Mouse (Mus musculus): ENCODE data around the gene Sde2. TPM values are rescaled to one million over a fixed set of nuclear protein-coding genes. Genes with fewer than 3 reads are reported as not detected.
"Not testable (repeated sequence)": the region's sequence is repeated elsewhere in the genome, so short reads cannot be mapped to it uniquely, and the experiment has no call there.

Gene Sde2
- total RNA-seq, 1 experiment: 39.6 TPM

DNA sequence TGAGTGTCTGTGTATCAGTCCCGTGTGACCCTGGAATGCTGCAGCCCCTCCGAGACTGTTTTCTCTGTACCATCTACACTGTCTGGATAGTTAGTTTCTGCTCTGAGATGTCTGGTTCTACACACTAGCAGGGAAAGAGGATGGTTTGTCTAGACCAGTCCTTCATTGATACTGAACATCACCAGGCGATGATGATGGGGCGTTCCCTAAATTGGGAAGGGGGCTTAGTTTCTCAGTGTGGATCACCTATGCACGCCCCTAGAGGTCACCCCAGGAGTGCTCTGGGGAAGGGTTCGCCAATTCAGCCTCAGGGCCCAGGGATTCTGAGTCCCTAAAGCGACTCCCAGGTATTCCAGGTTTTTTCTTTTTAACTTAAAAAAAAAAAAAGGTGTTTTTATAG is 38.2 kb downstream of the Sde2 start:
- TF ChIP-seq HCFC1 (IDR thresholded peaks at IDR 0.05; ENCODE audit: borderline replicate concordance, insufficient read depth, low read length) (no peak), CHD2 (IDR thresholded peaks at IDR 0.05; ENCODE audit: low read depth, low read length) (no peak), ZNF384 (IDR thresholded peaks at IDR 0.05; ENCODE audit: low read depth, low read length) (no peak), ZC3H11A (IDR thresholded peaks at IDR 0.05; ENCODE audit: borderline replicate concordance, low read depth, low read length) (no peak), MAFK (IDR thresholded peaks at IDR 0.05; ENCODE audit: insufficient read depth, low read depth, low read length) (no peak)
- H3K9ac ChIP-seq (ENCODE audit: insufficient read depth, low read depth, low read length, poor library complexity, severe bottlenecking): peak overlapping the region; percentile 58
- no peaks in the 10 kb centered on the region for H3K36me3 ChIP-seq (ENCODE audit: control insufficient read depth, insufficient read depth, low read length, poor library complexity, severe bottlenecking)
- H3K9me3 ChIP-seq (ENCODE audit: control insufficient read depth, insufficient read depth, low read depth, low read length): no peaks in the 10 kb centered on the region
- in situ Hi-C loops (cut with MboI; ENCODE audit: low sequenced_read_pairs in 2 of 2, unreplicated experiment in 2 of 2): no loop called here
- H3K4me3 ChIP-seq (ENCODE audit: insufficient read depth in 1 of 2, low read depth in 1 of 2, low read length in 2 of 2, poor library complexity in 1 of 2, severe bottlenecking in 1 of 2): peak overlapping the region; percentile 16 to 23
- H3K4me1 ChIP-seq (ENCODE audit: control insufficient read depth in 2 of 2, insufficient read depth in 2 of 2, low read length in 2 of 2, poor library complexity in 1 of 2): peaks cover 19 to 49% of the 10 kb centered on the region in 2 experiments
- H3K27ac ChIP-seq (ENCODE audit: insufficient read depth, low read depth, low read length, poor library complexity, severe bottlenecking): peak overlapping the region; percentile 98
- DNase-seq (ENCODE audit: low read depth, low spot score): peak; percentile 69

DNA sequence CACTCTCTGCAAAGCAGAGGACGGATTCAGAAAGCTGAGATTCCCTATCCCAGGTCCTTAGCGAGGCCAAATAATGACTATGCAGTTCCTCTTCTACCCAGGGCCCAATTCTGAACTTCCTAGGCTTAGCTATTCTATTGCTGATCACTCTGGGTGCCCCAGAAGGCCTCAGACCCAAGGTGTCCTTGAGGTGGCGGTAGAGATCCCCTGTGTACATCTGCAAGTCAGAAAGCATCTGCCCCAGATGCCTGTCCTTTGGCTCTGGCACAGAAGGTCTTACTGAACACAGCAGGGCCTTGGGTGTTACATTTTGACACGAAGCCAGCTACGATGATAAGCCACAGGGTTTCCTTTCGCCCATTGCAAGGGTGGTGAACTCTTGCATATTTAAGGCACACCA is 38.9 kb downstream of the Sde2 start:
- Histone ChIP-seq H3K4me1 (ENCODE audit: control insufficient read depth in 2 of 2, insufficient read depth in 2 of 2, low read length in 2 of 2, poor library complexity in 1 of 2) (peaks cover 18 to 46% of the 10 kb centered on the region in 2 experiments), H3K9ac (ENCODE audit: insufficient read depth, low read depth, low read length, poor library complexity, severe bottlenecking) (peak overlapping the region; percentile 58), H3K9me3 (ENCODE audit: control insufficient read depth, insufficient read depth, low read depth, low read length) (no peaks in the 10 kb centered on the region), H3K36me3 (ENCODE audit: control insufficient read depth, insufficient read depth, low read length, poor library complexity, severe bottlenecking) (no peaks in the 10 kb centered on the region), H3K27ac (ENCODE audit: insufficient read depth, low read depth, low read length, poor library complexity, severe bottlenecking) (peak overlapping the region; percentile 98), H3K4me3 (ENCODE audit: insufficient read depth in 1 of 2, low read depth in 1 of 2, low read length in 2 of 2, poor library complexity in 1 of 2, severe bottlenecking in 1 of 2) (no peak overlapping the region)
- DNase-seq (ENCODE audit: low read depth, low spot score): peak; percentile 69
- TF ChIP-seq CHD2 (IDR thresholded peaks at IDR 0.05; ENCODE audit: low read depth, low read length): 0 out of 2 replicates have a peak, but pooled peaks have one; percentile 27
- peak; percentile 73; the same call in 1 of the 2 replicates for TF ChIP-seq MAFK (IDR thresholded peaks at IDR 0.05; ENCODE audit: insufficient read depth, low read depth, low read length)
- TF ChIP-seq HCFC1 (IDR thresholded peaks at IDR 0.05; ENCODE audit: borderline replicate concordance, insufficient read depth, low read length): no peak
- no peak for TF ChIP-seq ZC3H11A (IDR thresholded peaks at IDR 0.05; ENCODE audit: borderline replicate concordance, low read depth, low read length)
- in situ Hi-C loops (cut with MboI; ENCODE audit: low sequenced_read_pairs in 2 of 2, unreplicated experiment in 2 of 2): no loop called here

- TF ChIP-seq ZNF384 (IDR thresholded peaks at IDR 0.05; ENCODE audit: low read depth, low read length): no peak
- TF ChIP-seq HCFC1 (IDR thresholded peaks at IDR 0.05; ENCODE audit: borderline replicate concordance, insufficient read depth, low read length): no peak
- Histone ChIP-seq H3K9ac (ENCODE audit: insufficient read depth, low read depth, low read length, poor library complexity, severe bottlenecking) (peak within 1 kb of the TSS; percentile 75), H3K36me3 (ENCODE audit: control insufficient read depth, insufficient read depth, low read length, poor library complexity, severe bottlenecking) (peaks cover 14% of the 10 kb centered on the region; the same call in 1 of the 2 replicates), H3K27ac (ENCODE audit: insufficient read depth, low read depth, low read length, poor library complexity, severe bottlenecking) (peak within 1 kb of the TSS; percentile 51; the same call in 1 of the 2 replicates), H3K9me3 (ENCODE audit: control insufficient read depth, insufficient read depth, low read depth, low read length) (no peaks in the 10 kb centered on the region), H3K4me3 (ENCODE audit: insufficient read depth in 1 of 2, low read depth in 1 of 2, low read length in 2 of 2, poor library complexity in 1 of 2, severe bottlenecking in 1 of 2) (peak within 1 kb of the TSS; percentile 30 to 71), H3K4me1 (ENCODE audit: control insufficient read depth in 2 of 2, insufficient read depth in 2 of 2, low read length in 2 of 2, poor library complexity in 1 of 2) (peaks cover 14 to 29% of the 10 kb centered on the region in 2 experiments; a peak in 3 of 4 replicates)
- DNase-seq (ENCODE audit: low read depth, low spot score): no peak
- in situ Hi-C loops (cut with MboI; ENCODE audit: low sequenced_read_pairs in 2 of 2, unreplicated experiment in 2 of 2): no loop called here
Measured at GRCm38 (mm10) chr1:180892808-180893207, 41.9 kb downstream of the Sde2 start, which contains the start of gene Lefty2. Gene Lefty2, plus strand, starts transcription at chr1:180893108.

DNA sequence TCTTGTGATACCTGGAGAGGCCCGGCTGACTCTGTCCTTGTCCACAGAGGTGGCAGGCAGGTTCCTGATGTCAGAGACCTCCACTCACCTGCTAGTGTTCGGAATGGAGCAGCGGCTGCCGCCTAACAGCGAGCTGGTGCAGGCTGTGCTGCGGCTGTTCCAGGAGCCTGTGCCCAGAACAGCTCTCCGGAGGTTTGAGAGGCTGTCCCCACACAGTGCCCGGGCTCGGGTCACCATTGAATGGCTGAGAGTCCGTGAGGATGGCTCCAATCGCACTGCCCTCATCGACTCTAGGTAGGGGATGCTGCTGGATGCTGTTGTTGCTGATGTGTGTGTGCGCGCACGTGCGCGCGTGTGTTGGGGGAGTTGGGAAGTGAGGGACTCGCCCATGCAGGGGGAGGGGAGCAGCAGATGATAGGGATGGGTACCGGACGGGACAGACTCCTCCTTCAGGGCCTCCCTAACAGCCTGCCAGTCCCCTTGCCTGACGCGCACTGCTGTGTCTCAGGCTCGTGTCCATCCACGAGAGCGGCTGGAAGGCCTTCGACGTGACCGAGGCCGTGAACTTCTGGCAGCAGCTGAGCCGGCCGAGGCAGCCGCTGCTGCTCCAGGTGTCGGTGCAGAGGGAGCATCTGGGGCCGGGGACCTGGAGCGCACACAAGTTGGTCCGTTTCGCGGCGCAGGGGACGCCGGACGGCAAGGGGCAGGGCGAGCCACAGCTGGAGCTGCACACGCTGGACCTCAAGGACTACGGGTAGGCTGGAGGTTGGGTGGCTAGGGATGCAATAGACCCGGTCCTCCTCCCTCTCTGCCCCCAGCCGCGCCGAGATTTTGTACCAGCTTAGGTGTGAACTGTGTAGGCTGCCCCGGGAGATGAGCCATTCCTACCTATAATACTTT is 43.4 kb downstream of the Sde2 start:
- peaks cover 17% of the 10 kb centered on the region; the same call in 1 of the 2 replicates for H3K36me3 ChIP-seq (ENCODE audit: control insufficient read depth, insufficient read depth, low read length, poor library complexity, severe bottlenecking)
- peak overlapping the region; percentile 75 for H3K9ac ChIP-seq (ENCODE audit: insufficient read depth, low read depth, low read length, poor library complexity, severe bottlenecking)
- H3K4me3 ChIP-seq (ENCODE audit: insufficient read depth in 1 of 2, low read depth in 1 of 2, low read length in 2 of 2, poor library complexity in 1 of 2, severe bottlenecking in 1 of 2): peak overlapping the region; percentile 30 to 71
- peaks cover 14 to 26% of the 10 kb centered on the region in 2 experiments; a peak in 3 of 4 replicates for H3K4me1 ChIP-seq (ENCODE audit: control insufficient read depth in 2 of 2, insufficient read depth in 2 of 2, low read length in 2 of 2, poor library complexity in 1 of 2)
- peak overlapping the region; percentile 35; the same call in 1 of the 2 replicates for H3K27ac ChIP-seq (ENCODE audit: insufficient read depth, low read depth, low read length, poor library complexity, severe bottlenecking)
- H3K9me3 ChIP-seq (ENCODE audit: control insufficient read depth, insufficient read depth, low read depth, low read length); in situ Hi-C loops (cut with MboI; ENCODE audit: low sequenced_read_pairs in 2 of 2, unreplicated experiment in 2 of 2); DNase-seq (ENCODE audit: low read depth, low spot score): not testable (repeated sequence)
